Mouse (Mus musculus): ENCODE measurements around the gene Gm49510. TPM values are rescaled to one million over a fixed set of nuclear protein-coding genes. Genes with fewer than 3 reads are reported as not detected.

The Gm49510 gene
- total RNA-seq, 1 experiment from 2014 or later, result not detected

- peak; percentile 48 to 78; a peak in 3 of 4 replicates for ATAC-seq (replicated peaks in 1 of 2; ENCODE audit: insufficient read depth in 1 of 2, low FRiP score in 2 of 2, low TSS enrichment in 1 of 2, low read depth in 1 of 2, poor library complexity in 2 of 2, severe bottlenecking in 2 of 2)
These were observed 3.8 kb downstream of the Gm49510 start for GRCm38 (mm10) chr15:78903243-78903642.

GRCm38 (mm10) chr15:78908399-78908798 is 8.9 kb downstream of the Gm49510 start:
- ATAC-seq (replicated peaks in 1 of 2; ENCODE audit: insufficient read depth in 1 of 2, low FRiP score in 2 of 2, low TSS enrichment in 1 of 2, low read depth in 1 of 2, poor library complexity in 2 of 2, severe bottlenecking in 2 of 2), result no peak

- no peak for ATAC-seq (replicated peaks in 1 of 2; ENCODE audit: insufficient read depth in 1 of 2, low FRiP score in 2 of 2, low TSS enrichment in 1 of 2, low read depth in 1 of 2, poor library complexity in 2 of 2, severe bottlenecking in 2 of 2)
These were observed 9.5 kb downstream of the Gm49510 start for GRCm38 (mm10) chr15:78908982-78909381.

GRCm38 (mm10) chr15:78912040-78912439 is 12.6 kb downstream of the Gm49510 start:
- no peak for ATAC-seq (replicated peaks in 1 of 2; ENCODE audit: insufficient read depth in 1 of 2, low FRiP score in 2 of 2, low TSS enrichment in 1 of 2, low read depth in 1 of 2, poor library complexity in 2 of 2, severe bottlenecking in 2 of 2)

- peak; percentile 87 to 92 for ATAC-seq (replicated peaks in 1 of 2; ENCODE audit: insufficient read depth in 1 of 2, low FRiP score in 2 of 2, low TSS enrichment in 1 of 2, low read depth in 1 of 2, poor library complexity in 2 of 2, severe bottlenecking in 2 of 2)
These were observed 14.2 kb downstream of the Gm49510 start, which contains the start of gene Pdxp for GRCm38 (mm10) chr15:78913632-78914090. Pdxp (plus strand) TSS chr15:78913919.

- ATAC-seq (replicated peaks in 1 of 2; ENCODE audit: insufficient read depth in 1 of 2, low FRiP score in 2 of 2, low TSS enrichment in 1 of 2, low read depth in 1 of 2, poor library complexity in 2 of 2, severe bottlenecking in 2 of 2), result no peak
These were observed 14.8 kb downstream of the Gm49510 start for GRCm38 (mm10) chr15:78914091-78914822.

- no peak for ATAC-seq (replicated peaks in 1 of 2; ENCODE audit: insufficient read depth in 1 of 2, low FRiP score in 2 of 2, low TSS enrichment in 1 of 2, low read depth in 1 of 2, poor library complexity in 2 of 2, severe bottlenecking in 2 of 2)
These were observed 15.6 kb downstream of the Gm49510 start for GRCm38 (mm10) chr15:78914823-78915659.

- ATAC-seq (replicated peaks in 1 of 2; ENCODE audit: insufficient read depth in 1 of 2, low FRiP score in 2 of 2, low TSS enrichment in 1 of 2, low read depth in 1 of 2, poor library complexity in 2 of 2, severe bottlenecking in 2 of 2), result peak; percentile 47 to 68
These were observed 16.2 kb downstream of the Gm49510 start for GRCm38 (mm10) chr15:78915660-78916017.

- no peak for ATAC-seq (replicated peaks in 1 of 2; ENCODE audit: insufficient read depth in 1 of 2, low FRiP score in 2 of 2, low TSS enrichment in 1 of 2, low read depth in 1 of 2, poor library complexity in 2 of 2, severe bottlenecking in 2 of 2)
These were observed 16.8 kb downstream of the Gm49510 start for GRCm38 (mm10) chr15:78916052-78916826.

GRCm38 (mm10) chr15:78918126-78918525 is 18.7 kb downstream of the Gm49510 start:
- ATAC-seq (replicated peaks in 1 of 2; ENCODE audit: insufficient read depth in 1 of 2, low FRiP score in 2 of 2, low TSS enrichment in 1 of 2, low read depth in 1 of 2, poor library complexity in 2 of 2, severe bottlenecking in 2 of 2), result no peak

- ATAC-seq (replicated peaks in 1 of 2; ENCODE audit: insufficient read depth in 1 of 2, low FRiP score in 2 of 2, low TSS enrichment in 1 of 2, low read depth in 1 of 2, poor library complexity in 2 of 2, severe bottlenecking in 2 of 2), result no peak
These were observed 20.4 kb downstream of the Gm49510 start for GRCm38 (mm10) chr15:78919914-78920313.

- no peak; a peak in 1 of 4 replicates for ATAC-seq (replicated peaks in 1 of 2; ENCODE audit: insufficient read depth in 1 of 2, low FRiP score in 2 of 2, low TSS enrichment in 1 of 2, low read depth in 1 of 2, poor library complexity in 2 of 2, severe bottlenecking in 2 of 2)
These were observed 23.2 kb downstream of the Gm49510 start for GRCm38 (mm10) chr15:78922700-78923099.

GRCm38 (mm10) chr15:78923585-78923984 is 24.1 kb downstream of the Gm49510 start:
- peak; percentile 43 to 59 for ATAC-seq (replicated peaks in 1 of 2; ENCODE audit: insufficient read depth in 1 of 2, low FRiP score in 2 of 2, low TSS enrichment in 1 of 2, low read depth in 1 of 2, poor library complexity in 2 of 2, severe bottlenecking in 2 of 2)

- ATAC-seq (replicated peaks in 1 of 2; ENCODE audit: insufficient read depth in 1 of 2, low FRiP score in 2 of 2, low TSS enrichment in 1 of 2, low read depth in 1 of 2, poor library complexity in 2 of 2, severe bottlenecking in 2 of 2), result no peak
These were observed 25.7 kb downstream of the Gm49510 start for GRCm38 (mm10) chr15:78925129-78925528.

GRCm38 (mm10) chr15:78926021-78926919 is 26.8 kb downstream of the Gm49510 start, which contains the start of gene Lgals1:
Lgals1 (plus strand) TSS chr15:78926725.
- ATAC-seq (replicated peaks in 1 of 2; ENCODE audit: insufficient read depth in 1 of 2, low FRiP score in 2 of 2, low TSS enrichment in 1 of 2, low read depth in 1 of 2, poor library complexity in 2 of 2, severe bottlenecking in 2 of 2), result peak; percentile 18 to 46; a peak in 2 of 4 replicates

GRCm38 (mm10) chr15:78927021-78927787 is 27.7 kb downstream of the Gm49510 start:
- ATAC-seq (replicated peaks in 1 of 2; ENCODE audit: insufficient read depth in 1 of 2, low FRiP score in 2 of 2, low TSS enrichment in 1 of 2, low read depth in 1 of 2, poor library complexity in 2 of 2, severe bottlenecking in 2 of 2), result no peak
